Mouse (Mus musculus) lung, adult 10 weeks (tissue): ENCODE results near the gene Bcas3. TPM values are rescaled to one million over a fixed set of nuclear protein-coding genes. Genes with fewer than 3 reads are reported as not detected.

Experiments used
- polyA plus RNA-seq: library from polyadenylated mRNA; stranded (reverse); fragments of 350-450 nt; fragmentation: Illumina TruSeq; extraction: RNeasy Lipid Tissue Mini Kit (QIAGEN cat#74804); gene quantifications from one replicate; pipeline ENCODE4 v1.2.3, GENCODE M21; 2014; ENCODE audit warnings: low read depth, low replicate concordance; ENCODE audit not compliant: insufficient read depth

Bcas3 gene
- polyA plus RNA-seq = 22.0 TPM

DNA sequence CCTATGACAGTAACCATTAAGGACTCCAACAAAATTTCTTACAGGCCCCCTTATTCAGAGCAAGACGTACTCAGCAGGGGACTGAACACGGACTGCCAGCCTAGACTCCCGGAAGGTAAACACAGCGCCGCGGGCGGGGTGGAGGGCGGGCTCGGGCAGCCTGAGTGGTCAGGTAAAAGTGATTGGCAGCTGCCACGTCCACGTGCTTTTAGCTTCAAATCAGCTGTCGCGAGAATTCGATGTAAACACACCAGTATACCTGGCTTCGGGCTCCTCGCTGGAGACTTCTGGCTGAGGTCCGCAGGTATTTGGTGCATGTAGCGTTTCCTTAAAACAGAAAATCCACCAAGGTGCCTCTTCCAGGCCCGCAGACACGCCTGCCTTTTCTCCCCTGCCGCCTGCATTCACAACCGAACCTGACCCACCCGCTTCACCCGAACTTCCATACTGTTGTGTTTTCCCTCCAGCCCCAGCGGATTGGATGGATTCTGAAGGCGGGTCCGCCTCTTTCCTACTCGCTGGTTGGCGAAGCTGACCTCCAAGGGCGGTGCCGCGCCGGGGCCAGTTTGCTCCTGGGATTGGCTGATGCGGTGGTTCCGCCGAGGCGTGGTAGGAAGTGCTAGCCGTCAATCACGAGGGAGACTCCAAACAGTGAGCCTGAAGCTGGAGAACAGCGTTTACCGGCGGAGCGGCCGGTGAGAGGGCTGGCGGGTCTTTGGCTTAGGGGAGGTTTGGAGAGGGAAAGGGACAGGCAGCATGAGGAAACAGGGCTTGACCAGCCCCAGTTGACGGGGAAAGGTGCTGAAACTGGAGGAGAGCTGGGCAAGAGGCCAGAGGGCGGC is at the start of gene Bcas3:
Gene Bcas3, plus strand, starts transcription at position 629 of the 842 bp plus-strand sequence.

GRCm38 (mm10) chr11:85310713-85311574 is 42.0 kb upstream of the Bcas3 start, which contains the start of gene Ppm1d:
Ppm1d (plus strand) TSS chr11:85311244.

GRCm38 (mm10) chr11:85832231-85832924 is 479.4 kb downstream of the Bcas3 start, which contains the start of gene Tbx2:
Tbx2 (plus strand) TSS chr11:85832551.

DNA sequence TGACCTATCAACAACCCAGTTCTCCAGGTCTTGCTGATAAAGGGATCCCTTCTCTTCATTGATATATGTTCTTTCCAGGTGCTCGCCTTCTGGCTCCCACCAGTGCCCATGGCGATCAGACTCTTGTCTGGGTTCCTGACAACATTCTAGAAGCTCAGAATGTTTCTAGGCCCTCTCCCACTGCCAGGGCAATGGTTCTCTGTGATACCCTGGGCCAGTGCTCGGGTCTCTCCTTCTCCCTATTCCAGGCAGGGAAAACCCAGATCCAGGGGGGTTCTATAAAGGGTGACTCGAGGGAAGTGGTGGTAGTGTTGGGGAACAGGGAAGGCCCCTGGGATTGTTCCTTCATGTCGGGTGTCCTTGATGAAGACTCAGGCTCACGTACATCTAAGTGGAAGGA is 497.3 kb downstream of the Bcas3 start, which contains the start of gene Gm11444:
Gene Gm11444, minus strand, starts transcription at position 101 of the 400 bp plus-strand sequence.

Other genes with a start within 250 kb of the Bcas3 start
- 7.3 TPM for gene Usp32, start 213.0 kb upstream of the Bcas3 start, polyA plus RNA-seq
- not detected for gene 1700125H20Rik, start 182.8 kb upstream of the Bcas3 start, polyA plus RNA-seq
- 9.0 TPM for gene Appbp2, start 118.0 kb upstream of the Bcas3 start, polyA plus RNA-seq
- 9.4 TPM for gene Ppm1d, start 41.9 kb upstream of the Bcas3 start, polyA plus RNA-seq